Mouse (Mus musculus) central nervous system, embryonic 11.5 days (tissue): Measurements from ENCODE around the gene Rbbp9. TPM values are rescaled to one million over a fixed set of nuclear protein-coding genes. Genes with fewer than 3 reads are reported as not detected.

Source experiments
- polyA plus RNA-seq: library from polyadenylated mRNA; depleted of rRNA; stranded (reverse); fragments of >200 nt; gene quantifications from 2 replicates; pipeline ENCODE4 v1.2.3, GENCODE M21; 2012; rRNA removed

The Rbbp9 gene
- polyA plus RNA-seq: 28.5 and 40.4 TPM in 2 replicates

DNA sequence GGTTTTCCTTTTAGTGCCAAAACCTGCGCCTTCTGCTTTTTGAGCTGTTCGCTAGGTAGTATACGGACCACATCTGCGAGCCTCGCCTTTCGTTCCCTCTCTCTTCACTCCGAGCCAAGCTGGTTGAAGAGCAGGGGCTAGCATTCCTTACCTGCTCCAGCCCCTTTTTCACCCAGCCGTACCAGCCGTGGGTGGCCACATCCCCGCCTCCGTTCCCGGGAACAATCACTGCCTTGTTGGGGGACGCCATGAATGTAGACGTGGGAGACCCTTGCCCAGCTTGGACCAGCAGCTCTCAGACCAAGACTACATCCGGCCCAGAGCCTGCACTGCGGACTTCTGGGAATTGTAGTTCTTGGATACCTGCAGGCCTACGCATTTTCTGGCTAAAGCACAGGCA, at the start of gene Rbbp9:
TSS of gene Rbbp9 (minus strand) at position 341 of the 400 bp plus-strand sequence.

DNA sequence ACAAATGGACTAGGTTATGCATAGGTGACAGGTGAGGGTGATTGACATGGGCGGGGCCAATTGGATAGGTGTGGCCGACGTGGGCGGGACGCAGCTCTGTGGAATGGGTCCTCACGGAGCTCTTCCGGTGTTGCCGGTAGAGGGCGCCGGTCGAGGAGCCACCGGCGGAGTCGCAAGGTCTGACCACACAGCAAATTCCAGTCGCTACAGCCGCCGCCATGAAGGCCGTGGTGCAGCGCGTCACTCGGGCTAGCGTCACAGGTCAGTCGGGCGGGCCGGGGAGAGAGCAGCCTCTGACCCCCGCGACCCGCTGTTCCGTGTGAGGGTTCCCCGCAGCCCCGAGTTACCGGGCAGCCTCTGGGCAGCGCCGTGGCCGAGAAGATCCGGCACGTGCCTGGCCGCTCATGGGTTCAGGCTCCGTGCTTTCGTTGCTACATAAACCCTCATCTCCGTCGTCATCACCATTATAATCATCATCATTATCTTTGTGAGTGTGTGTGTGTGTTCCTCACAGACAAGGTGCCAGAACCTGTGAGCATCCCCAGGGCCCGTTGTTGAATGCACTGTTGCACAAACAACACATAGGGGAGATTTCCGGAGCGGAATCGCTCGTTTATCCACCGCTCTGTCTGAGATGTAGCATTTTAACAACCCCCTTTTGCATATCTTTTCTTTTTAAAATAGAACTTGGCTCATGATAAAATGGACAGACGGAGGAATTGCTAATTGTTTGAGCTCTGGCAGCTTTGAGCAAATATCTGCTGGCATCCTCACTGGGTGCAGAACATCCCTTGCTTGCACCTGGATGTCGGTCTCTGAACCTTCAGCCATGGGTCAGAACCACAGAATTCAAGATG, 49.4 kb upstream of the Rbbp9 start, which contains the start of gene Dtd1:
TSS of gene Dtd1 (plus strand) at position 67 of the 857 bp plus-strand sequence.

DNA sequence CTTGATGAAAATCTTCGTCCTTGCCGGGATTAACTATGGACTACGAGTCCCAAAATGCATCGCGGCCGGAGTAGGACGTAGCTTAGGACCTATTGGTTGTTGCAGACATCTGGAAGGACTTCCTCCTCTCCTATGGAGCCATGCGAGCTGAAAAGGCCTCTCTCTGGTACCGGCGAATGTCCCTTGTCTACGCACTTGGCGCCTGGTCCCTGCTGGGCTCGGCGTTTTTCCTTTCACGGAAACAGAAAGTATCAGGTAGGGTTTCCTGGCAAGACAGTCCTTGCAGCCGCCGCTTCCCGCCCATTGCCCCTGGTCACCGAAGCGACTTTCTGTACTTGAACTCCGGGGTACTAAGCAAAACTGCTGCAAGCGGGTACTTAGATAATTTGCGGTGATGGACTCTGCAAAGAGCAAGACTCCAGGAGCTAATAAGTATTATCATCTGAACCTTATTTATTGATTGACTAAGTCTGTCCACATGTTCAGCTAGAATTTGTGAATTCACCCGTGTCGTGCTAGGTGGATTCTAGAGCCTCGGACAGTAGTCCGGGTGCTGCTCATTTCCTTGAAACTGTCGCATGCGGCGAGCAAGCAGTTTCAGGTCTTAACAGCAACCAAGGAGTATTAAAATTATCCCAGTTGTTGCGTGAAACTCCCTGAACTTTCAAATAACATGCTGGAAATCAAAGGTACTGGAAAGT, 43.4 kb upstream of the Rbbp9 start, which contains the start of gene Smim26:
TSS of gene Smim26 (plus strand) at position 104 of the 701 bp plus-strand sequence.

DNA sequence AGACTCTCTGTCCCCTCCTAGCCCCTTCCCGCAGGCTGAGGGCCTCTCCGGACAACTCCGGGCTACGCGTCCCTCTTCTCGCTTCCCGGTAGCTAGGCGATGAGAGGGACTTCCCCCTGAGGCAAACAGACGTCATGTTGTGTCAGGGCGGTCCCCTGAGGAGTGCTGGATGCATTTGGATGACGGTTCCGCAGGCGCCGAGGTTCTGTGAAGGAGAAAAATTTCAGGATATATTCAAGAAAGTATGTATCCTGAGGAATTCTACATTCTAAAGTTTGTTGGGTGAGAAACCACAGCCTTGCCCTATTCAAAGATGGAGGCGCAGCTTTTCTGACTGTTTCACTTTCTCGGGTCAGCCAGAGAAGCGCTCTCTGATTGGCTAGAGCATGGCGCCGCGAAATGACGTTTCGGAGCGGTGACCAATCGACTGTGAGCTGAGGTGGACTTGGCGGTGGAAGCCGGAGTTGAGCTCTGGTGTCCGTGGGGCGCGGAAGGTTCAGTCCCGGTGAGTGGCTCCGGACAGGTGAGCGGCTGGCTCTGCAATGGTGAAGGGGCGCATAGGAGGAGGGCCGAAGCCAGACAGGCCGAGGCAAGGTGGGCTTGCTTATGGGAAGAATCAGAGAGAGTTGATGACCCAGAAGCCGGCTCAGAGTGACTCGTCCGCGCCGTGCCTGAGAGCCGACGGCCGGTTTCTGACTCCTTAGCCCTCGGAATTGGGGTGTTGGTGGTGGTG, 5.3 kb upstream of the Rbbp9 start, which contains the start of gene Sec23b:
TSS of gene Sec23b (plus strand) at position 410 of the 733 bp plus-strand sequence.

DNA sequence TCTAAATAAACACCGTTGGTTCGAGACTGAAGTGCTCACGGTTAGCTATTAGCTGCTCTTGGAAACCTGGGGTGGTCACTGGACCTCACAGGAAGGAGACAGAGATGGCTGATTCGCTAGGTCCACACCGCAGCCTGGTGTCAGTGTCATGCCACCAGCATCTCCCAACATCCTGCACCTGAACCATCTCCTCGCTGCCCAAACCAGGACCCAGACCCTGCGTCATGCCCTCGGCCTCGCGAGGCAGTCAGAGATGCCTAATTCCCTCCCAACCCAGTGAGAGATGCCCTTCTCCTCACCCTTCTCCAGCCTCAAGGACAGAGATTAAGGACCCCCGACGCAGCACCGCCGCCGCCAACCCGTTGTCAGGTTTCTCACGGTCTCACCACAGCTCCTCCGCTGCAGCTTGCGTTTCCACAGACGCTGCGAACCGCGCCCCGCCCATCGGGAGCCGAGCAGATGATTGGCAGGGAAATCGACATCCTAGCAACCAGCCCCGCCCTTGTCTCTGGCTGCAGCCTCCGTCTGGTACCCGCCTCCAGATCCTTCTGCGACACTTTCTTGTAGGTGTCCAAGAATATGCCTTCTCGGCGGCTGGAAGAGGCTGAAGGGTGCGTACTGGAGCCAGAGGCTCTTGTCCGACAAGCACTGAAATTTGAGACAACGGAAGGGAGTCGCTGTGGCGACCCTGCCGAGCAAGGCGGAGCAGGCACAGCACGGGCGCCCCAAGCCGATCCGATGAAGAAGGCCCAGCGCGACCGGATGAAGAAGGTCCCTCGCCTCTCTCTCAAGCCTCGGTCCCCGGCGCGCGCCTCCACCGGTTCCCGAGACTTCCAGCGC, 23.5 kb downstream of the Rbbp9 start, which contains the start of the genes Dzank1 and Polr3f:
TSS of gene Dzank1 (minus strand) at position 434 of the 840 bp plus-strand sequence.
TSS of gene Polr3f (plus strand) at position 738 of the 840 bp plus-strand sequence.

Other genes starting within 250 kb of the Rbbp9 start
- gene Ovol2, start 218.7 kb downstream of the Rbbp9 start, polyA plus RNA-seq: 0.29 and 0.51 TPM in 2 replicates
- 42.1 and 46.0 TPM in 2 replicates for gene Kat14, start 181.9 kb downstream of the Rbbp9 start, polyA plus RNA-seq
- gene Pet117, start 181.9 kb downstream of the Rbbp9 start, polyA plus RNA-seq: not detected in 2 replicates
- 2.6 and 3.0 TPM in 2 replicates for gene Dzank1, start 23.5 kb downstream of the Rbbp9 start, polyA plus RNA-seq
- gene Polr3f, start 23.2 kb downstream of the Rbbp9 start, polyA plus RNA-seq: 26.1 and 32.4 TPM in 2 replicates
- 84.8 and 90.9 TPM in 2 replicates for gene Sec23b, start 5.4 kb upstream of the Rbbp9 start, polyA plus RNA-seq
- gene Smim26, start 43.2 kb upstream of the Rbbp9 start, polyA plus RNA-seq: 29.0 and 35.2 TPM in 2 replicates
- 19.3 and 21.4 TPM in 2 replicates for gene Dtd1, start 49.0 kb upstream of the Rbbp9 start, polyA plus RNA-seq